ENCODE assay signal across 8 mouse cellular contexts in genomic region chr1:192190508-192191321, GRCm38 (mm10). TPM values are rescaled to one million over a fixed set of nuclear protein-coding genes. Genes with fewer than 3 reads are reported as not detected.
A peak's percentile ranks its signal among the peaks of the same experiment; 100 is the strongest.
DNase-seq lines count a peak whose midpoint lies in the region; ATAC-seq lines count a peak whose summit lies in the region.

TSS of gene Kcnh1 (plus strand) at chr1:192190774.

- H3K4me1 ChIP-seq in hindbrain, embryonic 11.5 days (replicated peaks; ENCODE audit: control insufficient read depth, insufficient read depth, low read length): no peaks in the 10 kb centered on the region
- H3K4me1 ChIP-seq in lung, embryonic 16.5 days (replicated peaks; ENCODE audit: control insufficient read depth, insufficient read depth, low read length): peaks cover 6% of the 10 kb centered on the region

- WGBS in hindbrain, embryonic 11.5 days: under 1% methylated on average over 73 of the region's 73 CpGs
- WGBS in lung, embryonic 16.5 days: 1% methylated on average over 64 of the region's 73 CpGs

- ATAC-seq in hindbrain, embryonic 11.5 days (ENCODE audit: low FRiP score): peak; percentile 89
- ATAC-seq in lung, embryonic 16.5 days (ENCODE audit: low read depth): peak; percentile 95

- DNase-seq in Muller cell, postnatal 12 days (ENCODE audit: inconsistent ontology term): peak; percentile 92
- DNase-seq in cerebellum, adult 9-10 months: peak; percentile 91
- DNase-seq in frontal cortex, postnatal 10 days (ENCODE audit: low spot score in 2 of 2): peak; percentile 84 to 92
- peak; percentile 88 for DNase-seq in hindbrain, embryonic 11.5 days (ENCODE audit: low spot score)
- DNase-seq in layer of hippocampus, postnatal 10 days (ENCODE audit: low spot score in 2 of 2): peak; percentile 95 to 98
- DNase-seq in ovary, postnatal 36 days (ENCODE audit: low spot score): peak; percentile 95
- peak; percentile 40 to 76 for DNase-seq in thymus, postnatal 10 days (ENCODE audit: low spot score in 2 of 2)

- H3K4me2 ChIP-seq in hindbrain, embryonic 11.5 days (replicated peaks; ENCODE audit: low read depth, low read length): peak within 1 kb of the TSS; percentile 86
- H3K4me2 ChIP-seq in lung, embryonic 16.5 days (ENCODE audit: low read depth, low read length): peak within 1 kb of the TSS; percentile 82

- H3K27ac ChIP-seq in hindbrain, embryonic 11.5 days (ENCODE audit: low read depth, low read length): no peak within 1 kb of the TSS
- H3K27ac ChIP-seq in lung, embryonic 16.5 days (ENCODE audit: low read length): no peak within 1 kb of the TSS

- H3K9ac ChIP-seq in hindbrain, embryonic 11.5 days (ENCODE audit: low read depth, low read length): peak within 1 kb of the TSS; percentile 58; the same call in 1 of the 2 replicates
- H3K9ac ChIP-seq in lung, embryonic 16.5 days (ENCODE audit: low read length): peak within 1 kb of the TSS; percentile 61

- peak within 1 kb of the TSS; percentile 44 for H3K4me3 ChIP-seq in hindbrain, embryonic 11.5 days (ENCODE audit: low read depth, low read length)
- peak within 1 kb of the TSS; percentile 54 for H3K4me3 ChIP-seq in lung, embryonic 16.5 days (ENCODE audit: low read length)

- H3K27me3 ChIP-seq in hindbrain, embryonic 11.5 days (ENCODE audit: control insufficient read depth, insufficient read depth, low read length): peaks cover 18% of the 10 kb centered on the region
- peaks cover 14% of the 10 kb centered on the region for H3K27me3 ChIP-seq in lung, embryonic 16.5 days (ENCODE audit: control insufficient read depth, insufficient read depth, low read depth, low read length)

- no peaks in the 10 kb centered on the region for H3K9me3 ChIP-seq in hindbrain, embryonic 11.5 days (ENCODE audit: control insufficient read depth, low read length)
- no peaks in the 10 kb centered on the region for H3K9me3 ChIP-seq in lung, embryonic 16.5 days (ENCODE audit: control insufficient read depth, low read length)

- no peaks in the 10 kb centered on the region for H3K36me3 ChIP-seq in hindbrain, embryonic 11.5 days (ENCODE audit: control insufficient read depth, insufficient read depth, low read length)
- H3K36me3 ChIP-seq in lung, embryonic 16.5 days (ENCODE audit: control insufficient read depth, insufficient read depth, low read length): no peaks in the 10 kb centered on the region

RNA-seq across cellular contexts. Expression of gene Kcnh1, which starts in this region (rescaled TPM):
- 0.40 and 0.64 TPM in 2 replicates for polyA plus RNA-seq in hindbrain, embryonic 11.5 days (2014; fragmentation: Nextera tagmentation; extraction: Ambion mirVana)
- 10 to 100 TPM; 15.3 to 16.2 TPM for total RNA-seq in layer of hippocampus, postnatal 10 days (2021)
- polyA plus RNA-seq in lung, embryonic 16.5 days (2015; fragmentation: Nextera tagmentation; extraction: Ambion mirVana): 0.97 and 0.98 TPM in 2 replicates

Comparison
In these comparisons a context has a peak if more than half of its experiments do, and no peak if none do; other contexts are left out.
1. Peak in DNase-seq, ATAC-seq, H3K4me3 ChIP-seq, H3K9ac ChIP-seq and H3K4me2 ChIP-seq in hindbrain, embryonic 11.5 days; RNA of the gene not detected or under 1 TPM.
2. Peak in ATAC-seq, H3K4me3 ChIP-seq, H3K9ac ChIP-seq and H3K4me2 ChIP-seq in lung, embryonic 16.5 days; RNA of the gene not detected or under 1 TPM.